Mouse (Mus musculus) lung, postnatal 0 days (tissue): ENCODE measurements around the gene Gm20388.

Source experiments
- CTCF ChIP-seq: IDR thresholded peaks from 2 replicates; pipeline ENCODE4 v1.5.1; 2016; ENCODE audit warnings: antibody characterized with exemption, mild to moderate bottlenecking
- EP300 ChIP-seq: IDR thresholded peaks from 2 replicates; pipeline ENCODE4 v1.6.1; 2016; ENCODE audit warnings: antibody characterized with exemption, mild to moderate bottlenecking, control low read depth

DNA sequence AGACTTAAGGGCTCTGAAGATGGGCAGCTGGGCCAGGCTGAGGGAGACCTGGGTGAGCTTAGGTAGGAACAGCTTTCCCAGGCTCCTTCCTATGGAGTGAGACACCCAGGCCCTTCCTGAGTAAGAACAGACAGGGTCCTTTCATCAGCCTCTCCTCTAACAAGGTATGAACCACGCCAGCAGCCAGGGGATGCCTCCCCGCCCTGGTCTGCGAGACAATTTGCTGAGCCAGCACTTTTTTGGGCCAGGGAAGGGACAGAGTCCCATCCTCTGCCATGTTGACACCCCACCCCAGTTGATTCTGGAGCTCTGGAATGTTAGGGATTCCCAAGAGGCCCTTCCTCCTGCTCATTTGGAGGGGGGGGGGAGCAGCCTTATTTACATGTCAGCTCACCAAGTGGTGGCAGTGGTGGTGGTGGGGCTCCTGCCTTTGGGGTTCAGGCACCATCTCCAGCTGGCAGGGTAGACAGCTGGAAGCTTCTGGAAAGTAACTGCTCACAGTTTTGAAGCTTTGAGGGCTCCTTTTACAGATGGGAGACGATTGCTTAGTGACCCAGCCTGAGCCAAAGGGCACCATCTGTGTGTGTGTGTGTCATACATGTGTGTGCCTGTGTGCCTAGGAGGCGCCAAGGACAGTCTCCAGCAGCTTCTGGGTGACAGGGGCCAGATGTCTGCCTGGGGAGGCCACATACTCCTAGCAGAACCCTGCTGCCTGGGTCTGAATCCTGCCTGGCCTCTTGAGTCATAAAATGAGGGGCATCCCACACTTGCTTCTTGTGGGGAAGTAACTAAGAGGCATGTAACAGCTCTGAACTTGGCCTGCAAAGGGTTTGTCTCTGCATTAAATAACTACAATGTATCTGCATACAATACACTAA is 316.3 kb downstream of the Gm20388 start:
- TF ChIP-seq CTCF (no peak; the same call in 1 of the 2 replicates), EP300 (no peak; the same call in 1 of the 2 replicates)
